Mouse (Mus musculus) liver, postnatal 0 days (tissue): ENCODE results near the gene Twf2.

Source experiments
- CTCF ChIP-seq: sonication (generic); IDR thresholded peaks from 2 replicates; pipeline ENCODE4 v1.5.1; 2016; ENCODE audit warnings: antibody characterized with exemption, low read depth
- EP300 ChIP-seq: IDR thresholded peaks from 2 replicates; pipeline ENCODE4 v1.6.1; 2016; ENCODE audit warnings: antibody characterized with exemption, low read depth, mild to moderate bottlenecking

- TF ChIP-seq CTCF (no peak), EP300 (no peak)
Measured at GRCm38 (mm10) chr9:106198962-106199458, 3.9 kb upstream of the Twf2 start.
